Mouse (Mus musculus) heart, postnatal 0 days (tissue): ENCODE measurements at regions not wholly inside any gene's neighbourhood (a gene's known extent, or its start where the extent isn't known, plus 50 kb on each side); places are given as distances from the start of the nearest gene placed in this dataset.

Experiments
- CTCF ChIP-seq: IDR thresholded peaks from 2 replicates; pipeline ENCODE4 v1.5.1; 2016; ENCODE audit warnings: antibody characterized with exemption, control low read depth, low read depth
- EP300 ChIP-seq: IDR thresholded peaks from 2 replicates; pipeline ENCODE4 v1.6.1; 2016; ENCODE audit warnings: antibody characterized with exemption, low read depth

- no peak for TF ChIP-seq CTCF
- no peak for TF ChIP-seq EP300
Observed at GRCm38 (mm10) chr3:35249160-35249559, 504.7 kb upstream of the Atp11b start.
